In genomic region chr10:128779011-128779795, GRCm38 (mm10) we compare ENCODE assay signal across 8 mouse cellular contexts. TPM values are rescaled to one million over a fixed set of nuclear protein-coding genes. Genes with fewer than 3 reads are reported as not detected.
DNase-seq lines count a peak whose midpoint lies in the region; ATAC-seq and TF ChIP-seq lines count a peak whose summit lies in the region.

No protein-coding gene starts in this region.

- no peak overlapping the region for H3K4me2 ChIP-seq in liver, embryonic 14.5 days (ENCODE audit: low read depth)
- no peak overlapping the region for H3K4me2 ChIP-seq in forebrain, embryonic 13.5 days

- TF ChIP-seq EP300 in liver, embryonic 14.5 days (IDR thresholded peaks at IDR 0.05; ENCODE audit: low read depth): no peak

- H3K27ac ChIP-seq in liver, embryonic 14.5 days: no peak overlapping the region
- no peak overlapping the region for H3K27ac ChIP-seq in forebrain, embryonic 13.5 days

- TF ChIP-seq CTCF in liver, embryonic 14.5 days (IDR thresholded peaks at IDR 0.05; ENCODE audit: low read depth): no peak

- peak; percentile 70 for ATAC-seq in liver, embryonic 14.5 days (ENCODE audit: insufficient read depth)
- no peak for ATAC-seq in forebrain, embryonic 13.5 days

- peak; percentile 10 to 16 for DNase-seq in B cell, adult 2 months
- peak; percentile 67 for DNase-seq in adrenal gland, postnatal 25 days
- DNase-seq in gastrocnemius, postnatal 14 days: peak; percentile 88
- peak; percentile 64 for DNase-seq in induced T-regulatory cell, adult 2 months (ENCODE audit: low read depth)
- DNase-seq in liver, embryonic 14.5 days (ENCODE audit: low read depth in 3 of 3, low spot score in 3 of 3): peak in 2 of 3 experiments; percentile 22 to 58
- peak; percentile 65 for DNase-seq in ovary, postnatal 14 days (ENCODE audit: low spot score)
- no peak for DNase-seq in cerebellum, adult 11 months

- intact Hi-C loops in gastrocnemius, postnatal 14 days (cut with DNase I; ENCODE audit: low total_unique reads): no loop called here

- no peak overlapping the region for H3K9ac ChIP-seq in liver, embryonic 14.5 days (replicated peaks)
- H3K9ac ChIP-seq in forebrain, embryonic 13.5 days: no peak overlapping the region

- no peaks in the 10 kb centered on the region for H3K27me3 ChIP-seq in liver, embryonic 14.5 days (ENCODE audit: control insufficient read depth, insufficient read depth, low read length)
- no peaks in the 10 kb centered on the region for H3K27me3 ChIP-seq in forebrain, embryonic 13.5 days

- H3K36me3 ChIP-seq in liver, embryonic 14.5 days (replicated peaks; ENCODE audit: control insufficient read depth, insufficient read depth, low read depth): no peaks in the 10 kb centered on the region
- H3K36me3 ChIP-seq in forebrain, embryonic 13.5 days (ENCODE audit: poor library complexity, severe bottlenecking): no peaks in the 10 kb centered on the region

- H3K4me1 ChIP-seq in liver, embryonic 14.5 days (replicated peaks; ENCODE audit: control insufficient read depth in 2 of 2, insufficient read depth in 2 of 2, low read length in 1 of 2): peaks cover 0 to 9% of the 10 kb centered on the region in 2 experiments; a peak in 2 of 4 replicates
- no peaks in the 10 kb centered on the region for H3K4me1 ChIP-seq in forebrain, embryonic 13.5 days

- WGBS in liver, embryonic 14.5 days (ENCODE audit: insufficient replicate concordance): 15% methylated on average over 8 of the region's 8 CpGs
- WGBS in forebrain, embryonic 13.5 days: 41% methylated on average over 8 of the region's 8 CpGs

- H3K9me3 ChIP-seq in liver, embryonic 14.5 days (ENCODE audit: control insufficient read depth, low read length): no peaks in the 10 kb centered on the region
- peaks cover 12% of the 10 kb centered on the region for H3K9me3 ChIP-seq in forebrain, embryonic 13.5 days (replicated peaks)

- H3K4me3 ChIP-seq in liver, embryonic 14.5 days (ENCODE audit: insufficient read depth in 1 of 2, low read depth in 2 of 2, low read length in 2 of 2): no peak overlapping the region
- H3K4me3 ChIP-seq in forebrain, embryonic 13.5 days: no peak overlapping the region

RNA-seq across cellular contexts. Expression of gene Mmp19, which starts 11.5 kb away (rescaled TPM):
- 38.6 and 46.9 TPM in 2 replicates for total RNA-seq in adrenal gland, postnatal 25 days (2021)
- 1 to 10 TPM; 3.2 TPM for total RNA-seq in gastrocnemius, postnatal 14 days (2021)
- polyA plus RNA-seq in liver, embryonic 14.5 days (2012; rRNA removed): 8.0 and 9.5 TPM in 2 replicates
- 8.3 and 8.9 TPM in 2 replicates for polyA plus RNA-seq in liver, embryonic 14.5 days (2014; fragmentation: Nextera tagmentation; extraction: Ambion mirVana)
- 0.35 and 0.38 TPM in 2 replicates for polyA plus RNA-seq in forebrain, embryonic 13.5 days (2015; fragmentation: Nextera tagmentation; extraction: Ambion mirVana)

RNA-seq across cellular contexts. Expression of gene Dnajc14, which starts 24.7 kb away (rescaled TPM):
- total RNA-seq in adrenal gland, postnatal 25 days (2021): 57.1 and 79.6 TPM in 2 replicates
- 10 to 100 TPM; 23.3 to 24.5 TPM for total RNA-seq in gastrocnemius, postnatal 14 days (2021)
- polyA plus RNA-seq in liver, embryonic 14.5 days (2012; rRNA removed): 4.2 and 6.0 TPM in 2 replicates
- 10.7 and 12.3 TPM in 2 replicates for polyA plus RNA-seq in liver, embryonic 14.5 days (2014; fragmentation: Nextera tagmentation; extraction: Ambion mirVana)
- 52.2 and 55.9 TPM in 2 replicates for polyA plus RNA-seq in forebrain, embryonic 13.5 days (2015; fragmentation: Nextera tagmentation; extraction: Ambion mirVana)

RNA-seq across cellular contexts. Expression of gene Tmem198b, which starts 25.0 kb away (rescaled TPM):
- total RNA-seq in adrenal gland, postnatal 25 days (2021): 8.8 and 13.8 TPM in 2 replicates
- 1 to 10 TPM; 6.4 to 7.4 TPM for total RNA-seq in gastrocnemius, postnatal 14 days (2021)
- polyA plus RNA-seq in liver, embryonic 14.5 days (2012; rRNA removed): 2.1 and 2.9 TPM in 2 replicates
- 0.99 and 1.5 TPM in 2 replicates for polyA plus RNA-seq in liver, embryonic 14.5 days (2014; fragmentation: Nextera tagmentation; extraction: Ambion mirVana)
- polyA plus RNA-seq in forebrain, embryonic 13.5 days (2015; fragmentation: Nextera tagmentation; extraction: Ambion mirVana): 14.9 and 16.3 TPM in 2 replicates

RNA-seq across cellular contexts. Expression of gene Pym1, which starts 31.5 kb away (rescaled TPM):
- 19.5 and 25.2 TPM in 2 replicates for total RNA-seq in adrenal gland, postnatal 25 days (2021)
- total RNA-seq in gastrocnemius, postnatal 14 days (2021): 10 to 100 TPM; 10.9 to 14.3 TPM
- polyA plus RNA-seq in liver, embryonic 14.5 days (2012; rRNA removed): 14.2 and 19.5 TPM in 2 replicates
- 12.4 and 15.3 TPM in 2 replicates for polyA plus RNA-seq in liver, embryonic 14.5 days (2014; fragmentation: Nextera tagmentation; extraction: Ambion mirVana)
- polyA plus RNA-seq in forebrain, embryonic 13.5 days (2015; fragmentation: Nextera tagmentation; extraction: Ambion mirVana): 49.6 and 50.2 TPM in 2 replicates

RNA-seq across cellular contexts. Expression of gene Dgka, which starts 34.5 kb away (rescaled TPM):
- 15.1 and 17.6 TPM in 2 replicates for total RNA-seq in adrenal gland, postnatal 25 days (2021)
- 10 to 100 TPM in 1 of 2 experiments, 1 to 10 TPM in 1; 8.3 to 10.8 TPM for total RNA-seq in gastrocnemius, postnatal 14 days (2021)
- 1.4 and 1.6 TPM in 2 replicates for polyA plus RNA-seq in liver, embryonic 14.5 days (2012; rRNA removed)
- polyA plus RNA-seq in liver, embryonic 14.5 days (2014; fragmentation: Nextera tagmentation; extraction: Ambion mirVana): 2.0 and 2.1 TPM in 2 replicates
- polyA plus RNA-seq in forebrain, embryonic 13.5 days (2015; fragmentation: Nextera tagmentation; extraction: Ambion mirVana): 3.0 and 3.6 TPM in 2 replicates
